Comparison of ENCODE assay signal across 18 mouse cellular contexts in genomic region chr6:53815691-53816090, GRCm38 (mm10). TPM values are rescaled to one million over a fixed set of nuclear protein-coding genes. Genes with fewer than 3 reads are reported as not detected.
DNase-seq lines count a peak whose midpoint lies in the region; ATAC-seq and TF ChIP-seq lines count a peak whose summit lies in the region.
"Had no signal": no experiment of that assay in that cellular context is flagged by ENCODE, and none has a peak within 500 bp of the region (broad histone marks: within the 10 kb centered on the region; RNA-seq: fewer than 3 reads in every experiment).

No protein-coding gene starts in this region.

- ATAC-seq in stomach, embryonic 15.5 days (ENCODE audit: insufficient read depth, low FRiP score, low read depth): no peak
- ATAC-seq in stomach, postnatal 0 days (ENCODE audit: low FRiP score, low TSS enrichment): no peak
- no peak for ATAC-seq in intestine, embryonic 16.5 days
- ATAC-seq: forebrain, embryonic 14.5 days; hindbrain, embryonic 16.5 days had no signal

- H3K4me2 ChIP-seq in stomach, embryonic 15.5 days: no peak overlapping the region
- no peak overlapping the region for H3K4me2 ChIP-seq in stomach, postnatal 0 days (replicated peaks; ENCODE audit: low read depth)
- H3K4me2 ChIP-seq in intestine, embryonic 16.5 days (ENCODE audit: low read depth, low read length): no peak overlapping the region
- H3K4me2 ChIP-seq: heart, embryonic 13.5 days; neural tube, embryonic 13.5 days had no signal

- DNase-seq in kidney, postnatal 14 days: peak; percentile 46
- no peak for DNase-seq in kidney, adult 9 months
- DNase-seq in stomach, postnatal 0 days (ENCODE audit: low spot score): no peak
- peak; percentile 5 for DNase-seq in yolk sac, embryonic 10.5 days (ENCODE audit: low spot score)
- DNase-seq in thymus, postnatal 25 days: no peak
- no peak for DNase-seq in cerebellum, adult 9-10 months
- DNase-seq: cerebellum, postnatal 14 days; embryo, embryonic 11 days; heart, postnatal 36 days; lung, postnatal 14 days had no signal

- 50% methylated on average over 7 of the region's 7 CpGs for WGBS in stomach, embryonic 15.5 days
- 50% methylated on average over 7 of the region's 7 CpGs for WGBS in stomach, postnatal 0 days
- WGBS in intestine, embryonic 16.5 days: 55% methylated on average over 7 of the region's 7 CpGs

- no peak for TF ChIP-seq EP300 in stomach, postnatal 0 days (optimal IDR thresholded peaks at IDR 0.05)

- H3K36me3 ChIP-seq in stomach, embryonic 15.5 days: no peaks in the 10 kb centered on the region
- no peaks in the 10 kb centered on the region for H3K36me3 ChIP-seq in stomach, postnatal 0 days (ENCODE audit: control insufficient read depth, insufficient read depth, low read length)
- no peaks in the 10 kb centered on the region for H3K36me3 ChIP-seq in intestine, embryonic 16.5 days (ENCODE audit: control insufficient read depth, insufficient read depth, low read length)
- H3K36me3 ChIP-seq: heart, embryonic 13.5 days; neural tube, embryonic 13.5 days had no signal

- TF ChIP-seq CTCF in stomach, postnatal 0 days (IDR thresholded peaks at IDR 0.05; ENCODE audit: low read depth): no peak

- H3K27me3 ChIP-seq in stomach, embryonic 15.5 days (replicated peaks): peaks cover 20% of the 10 kb centered on the region; the same call in 1 of the 2 replicates
- H3K27me3 ChIP-seq in stomach, postnatal 0 days (ENCODE audit: control insufficient read depth, insufficient read depth, low read length): no peaks in the 10 kb centered on the region; the same call in 1 of the 2 replicates
- peaks cover 31% of the 10 kb centered on the region for H3K27me3 ChIP-seq in intestine, embryonic 16.5 days (replicated peaks; ENCODE audit: control insufficient read depth, insufficient read depth, low read length)

- H3K27ac ChIP-seq in stomach, embryonic 15.5 days: 0 out of 2 replicates have a peak overlapping the region, but pooled peaks have one; percentile 0
- no peak overlapping the region for H3K27ac ChIP-seq in stomach, postnatal 0 days (replicated peaks)
- 0 out of 2 replicates have a peak overlapping the region, but pooled peaks have one; percentile 20 for H3K27ac ChIP-seq in intestine, embryonic 16.5 days (ENCODE audit: low read length)
- H3K27ac ChIP-seq: heart, embryonic 13.5 days; midbrain, embryonic 10.5 days; neural tube, embryonic 13.5 days had no signal

- H3K9me3 ChIP-seq in stomach, embryonic 15.5 days: no peaks in the 10 kb centered on the region
- H3K9me3 ChIP-seq in stomach, postnatal 0 days (ENCODE audit: control insufficient read depth, low read length): no peaks in the 10 kb centered on the region
- H3K9me3 ChIP-seq in intestine, embryonic 16.5 days (ENCODE audit: control insufficient read depth, low read length): no peaks in the 10 kb centered on the region
- H3K9me3 ChIP-seq: heart, embryonic 13.5 days; midbrain, embryonic 10.5 days; neural tube, embryonic 13.5 days had no signal

- H3K4me1 ChIP-seq in stomach, embryonic 15.5 days: peaks cover 23% of the 10 kb centered on the region
- H3K4me1 ChIP-seq in stomach, postnatal 0 days (replicated peaks; ENCODE audit: control insufficient read depth, insufficient read depth): peaks cover 17% of the 10 kb centered on the region
- H3K4me1 ChIP-seq in intestine, embryonic 16.5 days (ENCODE audit: control insufficient read depth, insufficient read depth, low read length): peaks cover 37% of the 10 kb centered on the region

- H3K4me3 ChIP-seq in stomach, embryonic 15.5 days (replicated peaks): no peak overlapping the region
- H3K4me3 ChIP-seq in stomach, postnatal 0 days (ENCODE audit: low read depth, low read length): no peak overlapping the region
- no peak overlapping the region for H3K4me3 ChIP-seq in intestine, embryonic 16.5 days (ENCODE audit: low read length)
- H3K4me3 ChIP-seq: erythroblast, embryonic 14.5 days; heart, embryonic 13.5 days; midbrain, embryonic 10.5 days; neural tube, embryonic 13.5 days had no signal

- H3K9ac ChIP-seq in stomach, embryonic 15.5 days: no peak overlapping the region
- no peak overlapping the region for H3K9ac ChIP-seq in stomach, postnatal 0 days (ENCODE audit: low read length)
- H3K9ac ChIP-seq in intestine, embryonic 16.5 days (ENCODE audit: low read depth, low read length): no peak overlapping the region
- H3K9ac ChIP-seq: heart, embryonic 13.5 days; neural tube, embryonic 13.5 days had no signal

RNA-seq across cellular contexts. Expression of gene Tril, which starts 4.9 kb away (rescaled TPM):
- polyA plus RNA-seq in stomach, embryonic 15.5 days (2015; fragmentation: Nextera tagmentation; extraction: Ambion mirVana): 22.2 and 23.3 TPM in 2 replicates
- polyA plus RNA-seq in stomach, postnatal 0 days (2015; fragmentation: Nextera tagmentation; extraction: Ambion mirVana): 6.8 and 7.4 TPM in 2 replicates
- polyA plus RNA-seq in intestine, embryonic 16.5 days (2015; fragmentation: Nextera tagmentation; extraction: Ambion mirVana): 10.2 and 11.2 TPM in 2 replicates
- polyA plus RNA-seq: erythroblast, embryonic 14.5 days had no signal

Comparison
In these comparisons a context has a peak if more than half of its experiments do, and no peak if none do; other contexts are left out.
1. DNase-seq: peak in kidney, postnatal 14 days (single experiment) and yolk sac, embryonic 10.5 days (single experiment); none in kidney, adult 9 months (single experiment), stomach, postnatal 0 days (single experiment), thymus, postnatal 25 days (single experiment) and cerebellum, adult 9-10 months (single experiment).